Mouse (Mus musculus) megakaryocyte, embryonic 14.5 days (primary cell): ENCODE results near the gene Cnksr1.

ENCODE experiments used
- FLI1 ChIP-seq: IDR thresholded peaks from 2 replicates; pipeline ENCODE4 v1.6.1; 2012; ENCODE audit warnings: low read length, inconsistent platforms, mixed read lengths
- GATA1 ChIP-seq: IDR thresholded peaks from 3 replicates; pipeline ENCODE4 v1.6.1; 2012; ENCODE audit warnings: mixed read lengths, low read length, inconsistent platforms, borderline replicate concordance

GRCm38 (mm10) chr4:134238279-134238651, at the start of gene Cnksr1:
- TF ChIP-seq GATA1 (no peak), FLI1 (no peak)
